Mouse (Mus musculus) kidney, embryonic 14.5 days (tissue): Measurements from ENCODE around the gene Lif. TPM values are rescaled to one million over a fixed set of nuclear protein-coding genes. Genes with fewer than 3 reads are reported as not detected.

Source experiments
- ATAC-seq: fragments of 200-750 bp; cut with Nextera tagmentation; 2 replicates; pipeline ENCODE4 v1.8.0; 2017; ENCODE audit warnings: moderate number of reproducible peaks, mild to moderate bottlenecking, moderate TSS enrichment, moderate library complexity; ENCODE audit not compliant: low FRiP score, low TSS enrichment
- H3K27ac ChIP-seq: fragments of 300-500 bp; sonication (generic); 2 replicates; pipeline ENCODE4 v1.5.1; 2014; ENCODE audit warnings: low read depth, mild to moderate bottlenecking, low read length, moderate library complexity, mixed read lengths
- H3K27me3 ChIP-seq: fragments of 300-500 bp; sonication (generic); 2 replicates; pipeline ENCODE4 v1.6.1; 2014; ENCODE audit warnings: mild to moderate bottlenecking, low read length; ENCODE audit not compliant: control insufficient read depth, insufficient read depth
- H3K36me3 ChIP-seq: fragments of 300-500 bp; sonication (generic); 2 replicates; pipeline ENCODE4 v1.6.1; 2014; ENCODE audit warnings: low read length, mixed read lengths; ENCODE audit not compliant: control insufficient read depth, insufficient read depth
- H3K4me1 ChIP-seq: fragments of 300-500 bp; sonication (generic); 2 replicates; pipeline ENCODE4 v1.6.1; 2014; ENCODE audit warnings: low read length, mixed read lengths; ENCODE audit not compliant: control insufficient read depth, insufficient read depth
- H3K4me2 ChIP-seq: fragments of 300-500 bp; sonication (generic); replicated peaks from 2 replicates; pipeline ENCODE4 v1.6.1; 2014; ENCODE audit warnings: low read depth, mild to moderate bottlenecking, low read length
- H3K4me3 ChIP-seq: fragments of 300-500 bp; sonication (generic); 2 replicates; pipeline ENCODE4 v1.5.1; 2014; ENCODE audit warnings: mild to moderate bottlenecking, low read length
- H3K9ac ChIP-seq: fragments of 300-500 bp; sonication (generic); 2 replicates; pipeline ENCODE4 v1.6.1; 2014; ENCODE audit warnings: low read depth, mild to moderate bottlenecking, low read length, moderate library complexity
- H3K9me3 ChIP-seq: fragments of 300-500 bp; sonication (generic); 2 replicates; pipeline ENCODE4 v1.6.1; 2016; ENCODE audit warnings: low read length; ENCODE audit not compliant: control insufficient read depth
- WGBS: fragments of 180-500 bp; shearing (Covaris S2); extraction: QIAGEN DNeasy Blood & Tissue Kit; methylation state at CpG from one replicate; pipeline ENCODE4 v1.1.7; 2014; 5-methylcytosine and 5-hydroxymethylcytosine counted together
- polyA plus RNA-seq: library from polyadenylated mRNA; unstranded; fragments of >200 nt; fragmentation: Nextera tagmentation; extraction: Ambion mirVana; gene quantifications from 2 replicates; pipeline ENCODE4 v1.2.1, GENCODE M21; 2014

Lif gene
- polyA plus RNA-seq, 1 experiment from 2014 or later: not detected

- no peak overlapping the region for H3K4me2 ChIP-seq
- H3K4me1 ChIP-seq: 0 out of 2 replicates have a peak, but pooled peaks cover 4% of the 10 kb centered on the region
Observed at GRCm38 (mm10) chr11:4224223-4224622, 33.1 kb upstream of the Lif start.

GRCm38 (mm10) chr11:4226569-4227325, 30.6 kb upstream of the Lif start:
- Histone ChIP-seq H3K9me3 (no peaks in the 10 kb centered on the region), H3K36me3 (no peaks in the 10 kb centered on the region), H3K4me1 (0 out of 2 replicates have a peak, but pooled peaks cover 4% of the 10 kb centered on the region), H3K4me3 (no peak overlapping the region), H3K4me2 (no peak overlapping the region), H3K27me3 (no peaks in the 10 kb centered on the region), H3K9ac (no peak overlapping the region), H3K27ac (no peak overlapping the region)
- no peak for ATAC-seq
- WGBS: 78% methylated on average over 5 of the region's 5 CpGs

More at GRCm38 (mm10) chr11:4224223-4224622, 33.1 kb upstream of the Lif start:
- Histone ChIP-seq H3K9ac (no peak overlapping the region), H3K36me3 (no peaks in the 10 kb centered on the region), H3K27ac (no peak overlapping the region), H3K4me3 (no peak overlapping the region), H3K27me3 (no peaks in the 10 kb centered on the region), H3K9me3 (no peaks in the 10 kb centered on the region)
- ATAC-seq: no peak
- 25% methylated on average over 2 of the region's 2 CpGs for WGBS

- Histone ChIP-seq H3K9me3 (no peaks in the 10 kb centered on the region), H3K4me3 (no peak overlapping the region), H3K27me3 (no peaks in the 10 kb centered on the region), H3K27ac (no peak overlapping the region), H3K9ac (no peak overlapping the region), H3K4me1 (0 out of 2 replicates have a peak, but pooled peaks cover 4% of the 10 kb centered on the region), H3K4me2 (no peak overlapping the region), H3K36me3 (no peaks in the 10 kb centered on the region)
- no peak for ATAC-seq
- WGBS: 21% methylated on average over 8 of the region's 8 CpGs
Observed at GRCm38 (mm10) chr11:4228463-4228862, 28.9 kb upstream of the Lif start.

DNA sequence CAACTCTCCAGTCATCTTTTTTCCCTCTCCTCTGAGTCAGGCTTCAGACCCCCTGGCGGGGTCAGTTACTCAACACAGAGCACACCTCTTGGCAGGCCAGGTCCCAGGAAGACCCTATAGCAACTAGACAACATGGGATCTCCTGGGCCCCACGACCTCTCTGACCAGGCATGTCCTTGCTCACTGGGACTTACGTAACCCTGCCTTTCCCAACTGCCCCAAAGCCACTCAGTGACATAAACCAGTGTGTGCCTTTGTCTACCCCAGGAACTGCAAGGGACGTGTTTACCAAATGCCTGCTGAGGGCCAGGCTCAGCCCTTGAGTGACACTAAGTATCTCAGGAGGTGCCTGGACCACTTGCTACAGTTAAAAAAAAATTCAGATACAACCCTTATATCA, 27.5 kb upstream of the Lif start:
- Histone ChIP-seq H3K4me3 (no peak overlapping the region), H3K27me3 (no peaks in the 10 kb centered on the region), H3K36me3 (no peaks in the 10 kb centered on the region), H3K4me2 (no peak overlapping the region), H3K9me3 (no peaks in the 10 kb centered on the region), H3K27ac (no peak overlapping the region), H3K4me1 (no peaks in the 10 kb centered on the region), H3K9ac (no peak overlapping the region)
- no peak for ATAC-seq
- WGBS: 62% methylated on average over 4 of the region's 4 CpGs

GRCm38 (mm10) chr11:4231435-4231834, 25.9 kb upstream of the Lif start:
- Histone ChIP-seq H3K27me3 (no peaks in the 10 kb centered on the region), H3K9ac (no peak overlapping the region), H3K36me3 (no peaks in the 10 kb centered on the region), H3K4me2 (no peak overlapping the region), H3K9me3 (no peaks in the 10 kb centered on the region), H3K27ac (no peak overlapping the region), H3K4me1 (no peaks in the 10 kb centered on the region), H3K4me3 (no peak overlapping the region)
- 85% methylated on average over 2 of the region's 2 CpGs for WGBS
- no peak for ATAC-seq

GRCm38 (mm10) chr11:4232644-4233043, 24.7 kb upstream of the Lif start:
- Histone ChIP-seq H3K27me3 (no peaks in the 10 kb centered on the region), H3K27ac (no peak overlapping the region), H3K36me3 (no peaks in the 10 kb centered on the region), H3K4me1 (no peaks in the 10 kb centered on the region), H3K4me2 (no peak overlapping the region), H3K9me3 (no peaks in the 10 kb centered on the region), H3K4me3 (no peak overlapping the region), H3K9ac (no peak overlapping the region)
- 59% methylated on average over 12 of the region's 12 CpGs for WGBS
- ATAC-seq: no peak

- H3K4me3 ChIP-seq: no peak overlapping the region
- no peak for ATAC-seq
- H3K9ac ChIP-seq: no peak overlapping the region
- 91% methylated on average over 6 of the region's 6 CpGs for WGBS
- H3K36me3 ChIP-seq: no peaks in the 10 kb centered on the region
- no peak overlapping the region for H3K27ac ChIP-seq
- no peaks in the 10 kb centered on the region for H3K27me3 ChIP-seq
- no peak overlapping the region for H3K4me2 ChIP-seq
- H3K4me1 ChIP-seq: no peaks in the 10 kb centered on the region
- no peaks in the 10 kb centered on the region for H3K9me3 ChIP-seq
Observed at GRCm38 (mm10) chr11:4235052-4235655, 22.2 kb upstream of the Lif start.

GRCm38 (mm10) chr11:4235665-4236545, 21.5 kb upstream of the Lif start, which contains the start of gene Osm:
TSS of gene Osm (plus strand) at chr11:4236420.
- no peak for ATAC-seq
- 73% methylated on average over 16 of the region's 16 CpGs for WGBS
- H3K36me3 ChIP-seq: no peaks in the 10 kb centered on the region
- no peak within 1 kb of the TSS for H3K4me3 ChIP-seq
- no peaks in the 10 kb centered on the region for H3K4me1 ChIP-seq
- H3K27me3 ChIP-seq: no peaks in the 10 kb centered on the region
- H3K9me3 ChIP-seq: no peaks in the 10 kb centered on the region
- no peak within 1 kb of the TSS for H3K27ac ChIP-seq
- no peak within 1 kb of the TSS for H3K4me2 ChIP-seq
- no peak within 1 kb of the TSS for H3K9ac ChIP-seq
